Mouse (Mus musculus) liver, postnatal 0 days (tissue): ENCODE measurements around the gene Acbd7.

Source experiments
- CTCF ChIP-seq: sonication (generic); IDR thresholded peaks from 2 replicates; pipeline ENCODE4 v1.5.1; 2016; ENCODE audit warnings: antibody characterized with exemption, low read depth
- EP300 ChIP-seq: IDR thresholded peaks from 2 replicates; pipeline ENCODE4 v1.6.1; 2016; ENCODE audit warnings: antibody characterized with exemption, low read depth, mild to moderate bottlenecking

GRCm38 (mm10) chr2:3331071-3331703 is 4.8 kb upstream of the Acbd7 start:
- TF ChIP-seq EP300 (no peak), CTCF (no peak)
